Mouse (Mus musculus) thymus, postnatal 36 days (tissue): ENCODE data around the gene Gnai2.

ENCODE experiments used
- DNase-seq, 2 experiments: peaks; one replicate each; pipeline ENCODE4 v3.0.0; 2022; ENCODE audit warnings: mixed read lengths in 2 of 2

Gnai2 gene

GRCm38 (mm10) chr9:107635279-107636028, at the start of gene Gnai2:
Gene Gnai2, minus strand, starts transcription at chr9:107635367.
- DNase-seq, result peak; percentile 97 to 98

DNA sequence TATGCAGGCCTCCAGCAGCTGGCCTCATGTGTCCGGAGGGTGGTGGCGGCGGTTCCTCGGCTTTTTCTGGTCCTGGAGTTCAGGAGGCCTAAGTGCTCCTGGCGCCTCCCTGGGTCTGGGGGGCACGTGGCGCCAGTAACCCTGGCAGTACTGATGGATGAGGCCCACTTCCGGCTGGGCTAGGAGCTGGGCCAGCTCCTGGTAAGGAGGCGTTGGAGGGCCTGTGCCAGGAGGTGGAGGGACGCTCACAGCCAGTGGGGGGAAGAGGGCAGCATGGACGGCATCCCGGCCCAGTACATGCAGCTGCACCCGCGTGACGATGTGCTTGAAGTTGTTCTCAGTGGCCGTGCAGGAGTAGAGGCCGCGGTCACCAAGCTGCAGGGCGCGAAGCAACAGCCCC, 47.2 kb upstream of the Gnai2 start:
- no peak for DNase-seq

- no peak for DNase-seq
Measured at GRCm38 (mm10) chr9:107679501-107679900, 44.3 kb upstream of the Gnai2 start, which contains the start of gene Gnat1. Gene Gnat1, minus strand, starts transcription at chr9:107679712.

DNA sequence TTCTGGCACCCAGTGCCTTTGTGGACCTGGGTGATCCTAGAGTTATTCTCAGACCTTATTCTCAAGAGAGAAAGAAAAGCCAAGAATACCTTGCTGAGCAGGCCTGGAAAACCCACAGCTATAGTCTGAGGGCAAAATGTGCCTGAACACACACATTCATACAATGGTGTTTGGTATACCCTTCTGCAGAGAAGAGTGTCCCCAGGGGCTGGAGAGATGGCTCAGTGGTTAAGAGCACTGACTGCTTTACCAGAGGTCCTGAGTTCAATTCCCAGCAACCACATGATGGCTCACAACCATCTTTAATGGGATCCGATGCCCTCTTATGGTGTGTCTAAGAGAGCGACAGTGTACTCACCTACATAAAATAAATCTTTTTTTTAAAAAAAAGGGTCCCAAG, 43.7 kb upstream of the Gnai2 start:
- DNase-seq, result no peak

GRCm38 (mm10) chr9:107677819-107678526, 42.8 kb upstream of the Gnai2 start:
- peak in 1 of 2 experiments; percentile 65 for DNase-seq

DNA sequence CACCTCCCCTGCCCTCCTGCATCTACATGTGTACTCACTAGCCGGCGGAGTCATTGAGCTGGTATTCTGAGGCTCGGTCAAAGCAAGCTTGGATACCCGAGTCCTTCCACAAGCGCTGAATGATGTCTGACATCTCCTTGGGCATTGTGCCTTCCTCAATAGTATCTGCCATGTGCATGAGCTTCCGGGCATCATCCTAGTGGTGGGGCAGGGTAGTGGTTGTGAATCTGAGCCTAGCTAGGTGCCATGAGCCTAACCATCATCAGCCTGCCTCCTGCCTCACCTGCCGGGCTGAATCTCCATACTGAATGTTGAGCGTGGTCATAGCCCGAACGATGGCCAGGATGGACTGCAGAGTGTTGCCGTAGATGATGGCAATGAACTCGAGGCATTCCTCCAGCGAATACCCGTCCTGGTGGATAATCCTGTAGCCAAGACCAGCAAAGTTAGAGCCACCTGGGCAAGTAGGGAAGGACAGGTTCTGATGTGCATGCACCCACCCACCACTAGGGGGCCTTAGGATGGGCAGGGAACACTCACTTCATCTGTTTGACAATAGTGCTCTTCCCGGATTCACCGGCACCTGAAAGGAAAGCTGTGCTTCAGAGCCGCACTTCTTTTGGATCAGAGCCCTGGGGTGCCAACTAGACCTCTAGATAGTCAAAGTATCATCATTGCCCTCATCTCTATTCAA, 42.1 kb upstream of the Gnai2 start:
- peak; percentile 58 to 63 for DNase-seq

- DNase-seq, result peak in 1 of 2 experiments; percentile 18
Measured at GRCm38 (mm10) chr9:107676302-107676701, 41.1 kb upstream of the Gnai2 start.

- DNase-seq, result peak; percentile 68 to 71
Measured at GRCm38 (mm10) chr9:107675671-107676301, 40.6 kb upstream of the Gnai2 start.

- no peak for DNase-seq
Measured at GRCm38 (mm10) chr9:107674609-107675429, 39.7 kb upstream of the Gnai2 start.

- DNase-seq, result no peak
Measured at GRCm38 (mm10) chr9:107670259-107670658, 35.1 kb upstream of the Gnai2 start.

- no peak for DNase-seq
Measured at GRCm38 (mm10) chr9:107669480-107669945, 34.3 kb upstream of the Gnai2 start, which contains the start of gene Slc38a3. Gene Slc38a3, minus strand, starts transcription at chr9:107669530.

DNA sequence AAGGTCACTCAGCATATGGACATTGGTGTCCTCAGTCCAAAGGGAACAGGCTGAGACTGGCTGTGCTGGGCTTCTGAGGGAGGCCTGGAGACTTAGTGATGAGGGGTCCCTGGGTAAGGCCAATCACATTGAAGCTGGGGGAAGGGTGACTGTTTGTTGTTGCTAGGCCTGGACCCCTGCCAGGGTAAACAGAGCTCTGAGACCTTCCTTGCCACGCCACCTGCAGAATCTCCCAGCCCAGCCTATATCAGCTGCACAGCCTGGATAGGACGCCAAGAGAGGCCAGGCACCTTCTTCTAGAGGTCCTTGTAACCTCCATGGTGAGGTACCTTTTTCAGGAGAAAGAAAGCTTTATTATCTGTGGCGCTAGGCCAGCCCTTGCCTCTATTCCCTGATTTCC, 33.7 kb upstream of the Gnai2 start:
- DNase-seq, result no peak

DNA sequence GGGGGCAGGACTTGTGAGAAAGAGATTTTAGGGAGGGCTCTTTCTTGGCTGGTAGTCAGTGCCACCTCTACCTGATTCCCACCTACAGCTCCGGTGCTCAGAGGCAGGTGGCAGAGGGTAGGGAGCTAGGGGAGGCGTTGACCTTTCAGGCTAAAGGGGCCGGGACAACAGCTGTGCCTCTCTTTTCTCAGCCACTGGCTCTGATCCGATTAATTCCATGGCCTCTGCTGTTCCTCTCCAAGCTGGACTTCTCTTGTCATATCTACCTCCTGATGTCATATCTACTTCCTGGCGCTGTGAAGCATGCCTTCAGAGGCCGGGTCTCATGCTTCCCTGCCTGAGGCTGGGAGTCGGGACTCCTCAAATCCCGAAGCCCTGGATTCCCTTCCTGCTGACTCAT, 32.8 kb upstream of the Gnai2 start:
- no peak for DNase-seq

DNA sequence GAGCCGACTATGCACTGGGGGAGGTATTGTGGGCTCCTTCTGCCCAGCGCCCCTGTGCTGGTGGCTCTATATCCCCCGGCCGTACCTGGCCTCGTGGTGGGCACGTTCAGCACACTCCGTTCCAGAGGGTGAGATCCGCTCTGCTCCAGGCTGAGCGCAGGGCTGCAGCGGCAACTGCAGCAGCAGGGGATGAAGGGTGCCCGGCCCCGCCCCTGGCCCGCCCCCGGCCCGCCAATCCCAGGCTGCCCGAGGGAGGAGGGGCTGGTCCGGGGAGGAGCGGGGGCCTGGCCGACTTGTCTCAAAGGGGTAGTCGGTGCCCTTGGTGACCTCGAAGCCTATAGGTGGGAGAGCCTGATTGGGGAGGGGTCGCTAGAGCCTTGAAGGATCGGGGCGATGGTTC, 32.1 kb upstream of the Gnai2 start:
- DNase-seq, result peak in 1 of 2 experiments; percentile 40

DNA sequence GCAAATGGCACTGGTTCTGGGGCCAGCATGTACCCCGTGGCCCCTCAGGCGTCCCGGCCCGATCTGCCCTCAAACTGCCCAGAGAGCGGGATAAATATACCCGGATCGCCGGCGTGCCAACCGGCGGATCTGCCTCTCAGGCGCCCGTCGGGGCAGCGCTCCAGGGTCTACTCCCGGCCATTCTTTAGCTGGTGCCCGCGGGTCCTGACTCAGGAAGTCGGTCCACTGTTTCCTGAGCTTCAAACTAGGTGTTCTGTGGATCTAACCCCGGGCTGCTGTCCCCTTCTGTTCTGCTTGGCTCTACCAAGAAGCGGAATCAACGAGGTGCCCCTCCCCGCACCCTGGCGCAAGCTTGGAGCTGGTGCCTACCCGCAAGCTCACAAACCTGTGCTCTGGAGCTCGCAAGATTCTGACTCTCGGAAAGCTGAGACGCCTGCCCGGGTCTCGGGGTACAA, 31.6 kb upstream of the Gnai2 start:
- no peak for DNase-seq

- DNase-seq, result no peak
Measured at GRCm38 (mm10) chr9:107665308-107665707, 30.1 kb upstream of the Gnai2 start.

GRCm38 (mm10) chr9:107663525-107663924, 28.4 kb upstream of the Gnai2 start:
- DNase-seq, result no peak

- DNase-seq, result no peak
Measured at GRCm38 (mm10) chr9:107662342-107662741, 27.2 kb upstream of the Gnai2 start.

- no peak for DNase-seq
Measured at GRCm38 (mm10) chr9:107660777-107661176, 25.6 kb upstream of the Gnai2 start.

GRCm38 (mm10) chr9:107659961-107660360, 24.8 kb upstream of the Gnai2 start:
- DNase-seq, result no peak

DNA sequence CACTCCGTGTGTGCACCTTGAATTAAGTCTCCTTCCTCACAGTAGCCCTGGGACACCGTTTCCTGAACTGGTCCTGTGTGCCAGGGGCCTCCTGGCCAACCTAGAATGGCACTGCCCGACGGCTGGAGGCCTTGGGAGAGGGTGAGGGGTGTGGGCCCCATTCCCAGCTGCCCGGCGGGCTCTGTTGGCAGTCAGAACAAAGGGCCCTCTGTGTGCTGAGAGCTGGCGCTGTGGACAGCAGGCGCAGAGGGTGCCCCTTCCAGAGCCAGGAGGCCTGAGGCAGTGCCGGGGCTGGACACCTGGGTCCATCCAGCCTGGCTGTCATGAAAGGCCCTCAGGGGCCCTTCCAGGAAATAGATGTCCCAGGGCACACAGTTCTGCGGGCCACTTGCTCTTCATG, 24.4 kb upstream of the Gnai2 start:
- no peak for DNase-seq

DNA sequence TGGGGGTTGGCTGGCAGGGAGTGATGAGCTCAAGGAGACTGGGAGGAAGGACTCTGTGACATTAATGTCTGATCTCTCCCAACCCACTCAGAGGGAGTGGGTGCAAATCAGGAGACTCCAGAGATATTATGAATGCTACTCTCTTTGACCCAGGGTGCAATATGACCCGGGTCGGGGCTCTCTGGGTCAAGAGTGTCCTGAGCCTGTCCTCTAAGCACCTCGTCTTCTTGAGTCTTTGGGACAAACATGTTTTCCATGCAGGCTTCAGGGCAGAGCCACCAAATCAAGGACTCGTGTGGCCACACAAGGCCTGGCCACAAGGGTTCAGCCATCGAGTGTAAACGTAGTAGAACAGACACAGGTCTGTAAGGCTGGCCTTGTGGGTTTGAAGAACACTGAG, 22.9 kb upstream of the Gnai2 start:
- no peak for DNase-seq
